Mouse (Mus musculus) liver, embryonic 14.5 days (tissue): ENCODE results near the gene Taf6l. TPM values are rescaled to one million over a fixed set of nuclear protein-coding genes. Genes with fewer than 3 reads are reported as not detected.
"Not testable (repeated sequence)": the region's sequence is repeated elsewhere in the genome, so short reads cannot be mapped to it uniquely, and the experiment has no call there.

Source experiments
- ATAC-seq: fragments of 200-750 bp; cut with Nextera tagmentation; 2 replicates; pipeline ENCODE4 v1.8.0; 2017; ENCODE audit warnings: moderate number of reproducible peaks, mild to moderate bottlenecking, moderate library complexity; ENCODE audit not compliant: insufficient read depth
- DNase-seq, 3 experiments: peaks; one replicate each; pipeline ENCODE4 v3.0.0-alpha.2; 2012 to 2013; ENCODE audit warnings: low read depth in 3 of 3, low spot score in 3 of 3
- H3K27ac ChIP-seq: fragments of 300-500 bp; sonication (generic); 2 replicates; pipeline ENCODE4 v1.5.1; 2014; ENCODE audit warnings: moderate library complexity, mild to moderate bottlenecking, control low read depth, inconsistent platforms
- H3K27me3 ChIP-seq: fragments of 300-500 bp; sonication (generic); 2 replicates; pipeline ENCODE4 v1.6.1; 2014; ENCODE audit warnings: mild to moderate bottlenecking, low read length, moderate library complexity; ENCODE audit not compliant: control insufficient read depth, insufficient read depth
- H3K36me3 ChIP-seq: fragments of 300-500 bp; sonication (generic); replicated peaks from 2 replicates; pipeline ENCODE4 v1.6.1; 2014; ENCODE audit warnings: low read depth; ENCODE audit not compliant: control insufficient read depth, insufficient read depth
- H3K4me1 ChIP-seq, 2 experiments: fragments of 200-500 bp in 1 of 2; fragments of 300-500 bp in 1 of 2; sonication (generic) in 1 of 2; replicated peaks; 2 replicates each; pipeline ENCODE4 v1.6.1; 2012 to 2014; ENCODE audit warnings: antibody characterized with exemption in 1 of 2, inconsistent platforms in 1 of 2, low read length in 1 of 2; ENCODE audit not compliant: control insufficient read depth in 2 of 2, insufficient read depth in 2 of 2
- H3K4me2 ChIP-seq: fragments of 300-500 bp; sonication (generic); 2 replicates; pipeline ENCODE4 v1.6.1; 2014; ENCODE audit warnings: low read depth, mild to moderate bottlenecking, control low read depth, moderate library complexity
- H3K4me3 ChIP-seq, 2 experiments: fragments of 200-500 bp in 1 of 2; fragments of 300-500 bp in 1 of 2; sonication (generic) in 1 of 2; 2 replicates each; pipeline ENCODE4 v1.5.1; 2012 to 2014; ENCODE audit warnings: low read depth in 2 of 2, low read length in 2 of 2, mild to moderate bottlenecking in 2 of 2, control low read depth in 1 of 2, inconsistent platforms in 1 of 2, moderate library complexity in 1 of 2; ENCODE audit not compliant: insufficient read depth in 1 of 2
- H3K9ac ChIP-seq: fragments of 300-500 bp; sonication (generic); replicated peaks from 2 replicates; pipeline ENCODE4 v1.6.1; 2014; ENCODE audit warnings: mild to moderate bottlenecking, control low read depth, moderate library complexity
- H3K9me3 ChIP-seq: fragments of 300-500 bp; sonication (generic); 2 replicates; pipeline ENCODE4 v1.6.1; 2016; ENCODE audit warnings: low read length, mixed read lengths; ENCODE audit not compliant: control insufficient read depth
- CTCF ChIP-seq: IDR thresholded peaks from 2 replicates; pipeline ENCODE4 v1.5.1; 2016; ENCODE audit warnings: antibody characterized with exemption, low read depth, control low read depth
- EP300 ChIP-seq: IDR thresholded peaks from 2 replicates; pipeline ENCODE4 v1.6.1; 2016; ENCODE audit warnings: antibody characterized with exemption, low read depth
- WGBS: fragments of 180-500 bp; shearing (Covaris S2); extraction: QIAGEN DNeasy Blood & Tissue Kit; methylation state at CpG from one replicate; pipeline ENCODE4 v1.1.7; 2014; ENCODE audit not compliant: insufficient replicate concordance; 5-methylcytosine and 5-hydroxymethylcytosine counted together
- polyA plus RNA-seq, 2 experiments: library from polyadenylated mRNA; depleted of rRNA in 1 of 2; stranded (reverse) in 1 of 2; unstranded in 1 of 2; fragments of >200 nt; fragmentation: Nextera tagmentation in 1 of 2; extraction: Ambion mirVana in 1 of 2; gene quantifications; 2 replicates each; pipeline versions ENCODE4 v1.2.1 to v1.2.3; 2012 to 2014

The Taf6l gene
- polyA plus RNA-seq, 2 experiments, result 7.9 to 8.3 TPM

DNA sequence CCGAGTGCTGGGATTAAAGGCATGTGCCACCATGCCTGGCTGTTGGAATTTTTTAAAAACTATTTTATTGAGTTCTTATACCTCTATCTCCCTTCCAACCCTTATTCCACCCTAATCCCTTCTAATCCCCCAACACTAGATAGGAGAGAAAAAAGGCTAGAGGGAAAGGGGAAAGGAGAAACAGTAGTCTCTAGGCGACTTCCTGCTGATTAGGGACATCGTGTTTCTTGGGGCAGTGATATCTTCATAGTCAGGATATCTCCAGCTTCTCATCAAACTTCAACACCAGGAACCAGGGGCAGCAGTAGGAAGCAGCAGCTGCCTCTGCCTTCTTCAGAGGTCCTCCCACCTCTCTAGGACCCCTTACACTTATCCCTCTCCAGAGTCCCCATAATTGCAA, 51.9 kb downstream of the Taf6l start:
- ATAC-seq, result no peak
- no peak overlapping the region for H3K27ac ChIP-seq
- no peak overlapping the region for H3K9ac ChIP-seq
- peaks cover 2 to 5% of the 10 kb centered on the region in 2 experiments; a peak in 2 of 4 replicates for H3K4me1 ChIP-seq
- DNase-seq, result no peak
- TF ChIP-seq EP300 (no peak), CTCF (no peak)
- H3K27me3 ChIP-seq, result no peaks in the 10 kb centered on the region
- H3K4me2 ChIP-seq, result no peak overlapping the region
- 28% methylated on average over 3 of the region's 3 CpGs for WGBS
- peaks cover 15% of the 10 kb centered on the region for H3K36me3 ChIP-seq
- H3K9me3 ChIP-seq, result no peaks in the 10 kb centered on the region
- H3K4me3 ChIP-seq, result no peak overlapping the region

DNA sequence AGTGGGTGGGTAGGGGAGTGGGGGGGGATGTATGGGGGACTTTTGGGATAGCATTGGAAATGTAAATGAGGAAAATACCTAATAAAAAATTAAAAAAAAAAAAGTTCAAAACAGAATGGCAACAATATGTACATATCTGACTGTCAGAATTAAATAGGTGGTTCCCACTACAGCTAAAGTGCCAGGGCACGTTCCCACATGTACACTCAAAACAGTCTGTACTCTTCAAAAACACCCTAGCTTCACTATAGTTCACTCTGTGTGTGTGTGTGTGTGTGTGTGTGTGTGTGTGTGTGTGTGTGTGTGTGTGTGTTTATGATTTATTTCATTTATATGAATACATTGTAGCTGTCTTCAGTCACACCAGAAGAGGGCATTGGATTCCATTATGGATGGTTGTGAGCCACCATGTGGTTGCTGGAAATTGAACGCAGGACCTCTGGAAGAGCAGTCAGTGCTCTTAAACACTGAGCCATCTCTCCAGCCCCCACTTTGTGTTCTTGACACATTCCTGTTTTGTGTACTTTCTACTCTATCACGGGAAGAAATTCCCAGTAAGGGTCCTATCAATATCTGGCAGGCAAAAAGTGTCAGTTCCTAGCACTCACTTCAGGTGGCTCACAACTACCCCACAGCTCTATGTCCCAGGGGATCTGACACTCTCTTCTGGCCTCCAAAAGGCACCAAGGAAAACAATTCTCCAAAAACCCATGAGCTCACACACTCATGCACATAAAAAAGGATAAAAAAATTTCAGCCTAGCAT, 57.7 kb downstream of the Taf6l start:
- H3K4me3 ChIP-seq, H3K27me3 ChIP-seq, H3K9ac ChIP-seq, DNase-seq, H3K27ac ChIP-seq, H3K9me3 ChIP-seq, ATAC-seq, H3K4me2 ChIP-seq: not testable (repeated sequence)
- 48% methylated on average over 3 of the region's 3 CpGs for WGBS
- Histone ChIP-seq H3K4me1 (peaks cover 3 to 14% of the 10 kb centered on the region in 2 experiments; a peak in 3 of 4 replicates), H3K36me3 (peaks cover 34% of the 10 kb centered on the region)

DNA sequence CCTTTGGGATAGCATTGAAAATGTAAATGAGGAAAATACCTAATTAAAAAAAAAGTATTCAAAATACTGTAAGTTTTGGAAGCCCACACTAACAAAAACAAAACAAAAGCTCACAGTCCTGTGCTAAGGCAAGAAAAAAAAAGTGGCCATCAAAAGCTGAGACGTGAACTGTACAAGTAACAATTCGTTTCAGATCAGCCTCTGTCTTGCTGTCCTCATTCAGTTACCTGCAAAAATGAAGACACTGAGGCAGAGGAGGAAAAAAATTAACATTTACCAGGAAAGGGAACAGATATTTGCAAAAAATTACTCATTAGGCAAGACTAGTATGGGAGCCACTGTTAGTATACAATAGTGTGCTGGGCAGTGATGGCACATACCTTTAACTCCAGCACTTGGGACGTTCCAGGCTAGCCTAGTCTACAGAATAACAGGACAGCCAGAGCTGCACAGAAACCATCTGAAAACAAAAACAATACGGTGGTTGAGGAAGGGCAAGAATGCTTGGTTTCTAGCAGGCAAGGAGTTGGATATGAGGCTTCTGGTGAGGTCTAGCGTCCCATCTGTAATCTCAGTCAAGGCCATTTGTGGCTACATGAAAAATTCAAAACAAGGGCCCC, 58.6 kb downstream of the Taf6l start:
- no peak for DNase-seq
- Histone ChIP-seq H3K36me3 (peaks cover 34% of the 10 kb centered on the region), H3K4me2 (no peak overlapping the region), H3K9me3 (no peaks in the 10 kb centered on the region), H3K27me3 (no peaks in the 10 kb centered on the region), H3K27ac (peak overlapping the region; percentile 25), H3K4me1 (peaks cover 3 to 14% of the 10 kb centered on the region in 2 experiments; a peak in 3 of 4 replicates), H3K9ac (no peak overlapping the region), H3K4me3 (no peak overlapping the region)
- TF ChIP-seq CTCF, result no peak
- no peak for TF ChIP-seq EP300
- ATAC-seq, result no peak
- WGBS, result 10% methylated on average over 5 of the region's 5 CpGs

DNA sequence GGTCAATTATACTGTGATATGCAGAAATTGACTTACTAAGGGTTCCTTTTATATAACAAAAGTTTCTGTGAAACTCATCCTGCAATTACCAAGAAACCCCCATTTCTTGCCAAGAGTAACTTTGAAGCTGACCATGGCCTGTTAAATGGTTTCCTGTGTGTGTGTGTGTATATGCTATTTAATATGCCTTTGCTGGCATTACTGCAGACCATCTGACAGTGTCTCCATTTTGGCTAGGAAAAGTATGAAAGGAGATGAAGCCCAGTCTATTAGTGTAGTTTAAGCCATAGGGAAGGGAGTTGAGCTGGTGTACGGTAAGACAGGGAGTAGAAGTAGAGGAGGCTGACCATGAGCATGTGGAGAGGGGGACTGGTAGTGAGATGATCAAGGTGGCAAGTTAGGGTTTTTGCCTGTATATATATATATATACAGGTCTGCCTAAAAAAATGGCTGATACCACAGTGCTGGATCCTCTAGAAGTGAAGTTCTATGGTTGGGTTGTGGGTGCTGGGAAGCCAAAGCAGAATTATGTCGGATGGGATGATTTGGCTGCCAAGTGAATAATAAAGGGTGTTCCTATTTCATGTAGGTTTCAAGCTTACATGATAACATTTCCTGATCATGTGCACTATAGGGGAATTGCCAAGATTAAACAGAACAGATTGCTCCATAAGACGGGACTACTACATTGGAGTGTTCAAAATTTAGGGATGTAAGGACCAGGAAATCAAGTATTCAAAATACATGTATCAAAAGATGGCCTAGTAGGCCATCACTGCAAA, 59.4 kb downstream of the Taf6l start:
- H3K9ac ChIP-seq, result no peak overlapping the region; the same call in 1 of the 2 replicates
- no peak for DNase-seq
- ATAC-seq, result no peak
- TF ChIP-seq EP300 (no peak; the same call in 1 of the 2 replicates), CTCF (no peak)
- H3K4me1 ChIP-seq, result peaks cover 7 to 19% of the 10 kb centered on the region in 2 experiments
- H3K4me2 ChIP-seq, result peak overlapping the region; percentile 87; the same call in 1 of the 2 replicates
- H3K27me3 ChIP-seq, result no peaks in the 10 kb centered on the region
- no peak overlapping the region for H3K4me3 ChIP-seq
- H3K9me3 ChIP-seq, result no peaks in the 10 kb centered on the region
- H3K36me3 ChIP-seq, result peaks cover 34% of the 10 kb centered on the region
- 11% methylated on average over 3 of the region's 3 CpGs for WGBS
- 0 out of 2 replicates have a peak overlapping the region, but pooled peaks have one; percentile 12 for H3K27ac ChIP-seq
